Mouse (Mus musculus): ENCODE data around the gene Slc26a11. TPM values are rescaled to one million over a fixed set of nuclear protein-coding genes. Genes with fewer than 3 reads are reported as not detected.

Gene Slc26a11
- total and polyA plus RNA-seq, 3 experiments: 1.4 to 3.3 (median 2.6) TPM

- peaks cover 0 to 3% of the 10 kb centered on the region in 2 experiments; a peak in 3 of 4 replicates for H3K4me1 ChIP-seq (ENCODE audit: control insufficient read depth in 1 of 2, insufficient read depth in 2 of 2)
- TF ChIP-seq ZC3H11A (IDR thresholded peaks at IDR 0.05; ENCODE audit: low read depth, low read length) (peak; percentile 39; the same call in 1 of the 2 replicates), CTCF (conservative IDR thresholded peaks at IDR 0.05 in 1 of 2, IDR thresholded peaks at IDR 0.05 in 1 of 2; ENCODE audit: low read depth in 2 of 2, low read length in 2 of 2) (peak; percentile 87 to 97), SMC3 (IDR thresholded peaks at IDR 0.05; ENCODE audit: low read depth, low read length) (peak; percentile 94), IRF4 (IDR thresholded peaks at IDR 0.05; ENCODE audit: low read depth, low read length) (peak; percentile 35; the same call in 1 of the 2 replicates), MAX (IDR thresholded peaks at IDR 0.05; ENCODE audit: low read length) (peak; percentile 62; the same call in 1 of the 2 replicates), MYC (IDR thresholded peaks at IDR 0.05; ENCODE audit: low read depth, low read length) (0 out of 2 replicates have a peak, but pooled peaks have one; percentile 37), SIN3A (IDR thresholded peaks at IDR 0.05; ENCODE audit: low read length) (no peak), MAZ (IDR thresholded peaks at IDR 0.05; ENCODE audit: low read depth, low read length) (peak; percentile 86; the same call in 1 of the 2 replicates), HCFC1 (IDR thresholded peaks at IDR 0.05; ENCODE audit: low read depth, low read length) (no peak), RAD21 (IDR thresholded peaks at IDR 0.05; ENCODE audit: low read depth, low read length) (peak; percentile 47), BHLHE40 (IDR thresholded peaks at IDR 0.05; ENCODE audit: low read depth, low read length) (peak; percentile 16; the same call in 1 of the 2 replicates), TCF12 (IDR thresholded peaks at IDR 0.05; ENCODE audit: low read depth, low read length) (no peak), ETS1 (conservative IDR thresholded peaks at IDR 0.05; ENCODE audit: low read depth, low read length) (no peak), ZMIZ1 (IDR thresholded peaks at IDR 0.05; ENCODE audit: low read depth, low read length) (no peak), POLR2A (IDR thresholded peaks at IDR 0.05; ENCODE audit: low read depth, low read length) (no peak), USF1 (IDR thresholded peaks at IDR 0.05; ENCODE audit: low read depth, low read length) (no peak), KAT2A (IDR thresholded peaks at IDR 0.05; ENCODE audit: insufficient replicate concordance, low read length) (no peak), PAX5 (IDR thresholded peaks at IDR 0.05; ENCODE audit: low read length) (no peak), NELFE (IDR thresholded peaks at IDR 0.05; ENCODE audit: low read depth, low read length) (peak; percentile 52; the same call in 1 of the 2 replicates)
- no peaks in the 10 kb centered on the region for H3K27me3 ChIP-seq (replicated peaks)
- H3K27ac ChIP-seq (ENCODE audit: insufficient read depth, low read depth): no peak overlapping the region
- dilution Hi-C loops (cut with MboI; ENCODE audit: extremely low pct_ligation_motif_present, extremely low pct_unique_long_range_greater_than_20kb, low sequenced_read_pairs): no loop called here
- H3K9me3 ChIP-seq (replicated peaks; ENCODE audit: low read length): peaks cover 7% of the 10 kb centered on the region
- no peak overlapping the region for H3K4me2 ChIP-seq (ENCODE audit: insufficient read depth, low read depth, poor library complexity, severe bottlenecking)
- peak; percentile 82 for DNase-seq (ENCODE audit: extremely low read depth)
- H3K36me3 ChIP-seq (replicated peaks in 1 of 2; ENCODE audit: control insufficient read depth in 1 of 2, insufficient read depth in 1 of 2, low read length in 1 of 2): peaks cover 15 to 47% of the 10 kb centered on the region in 2 experiments
- in situ Hi-C loops (cut with MboI; ENCODE audit: low pct_ligation_motif_present, low pct_unique_long_range_greater_than_20kb, low sequenced_read_pairs): no loop called here
- no peak overlapping the region for H3K9ac ChIP-seq (ENCODE audit: insufficient read depth, low read depth)
- no peak overlapping the region for H3K4me3 ChIP-seq (replicated peaks in 1 of 3; ENCODE audit: low read depth in 2 of 3, low read length in 2 of 3, poor library complexity in 1 of 3)
- no peaks in the 10 kb centered on the region for H3K79me2 ChIP-seq (replicated peaks; ENCODE audit: control insufficient read depth, extremely low read depth, insufficient read depth, poor library complexity, severe bottlenecking)
Observed at GRCm38 (mm10) chr11:119363534-119364145, 8.3 kb downstream of the Slc26a11 start.

GRCm38 (mm10) chr11:119375425-119375824, 20.1 kb downstream of the Slc26a11 start:
- Histone ChIP-seq H3K4me2 (ENCODE audit: insufficient read depth, low read depth, poor library complexity, severe bottlenecking) (no peak overlapping the region), H3K79me2 (replicated peaks; ENCODE audit: control insufficient read depth, extremely low read depth, insufficient read depth, poor library complexity, severe bottlenecking) (no peaks in the 10 kb centered on the region), H3K27me3 (replicated peaks) (no peaks in the 10 kb centered on the region), H3K4me1 (ENCODE audit: control insufficient read depth in 1 of 2, insufficient read depth in 2 of 2) (peaks cover 14 to 24% of the 10 kb centered on the region in 2 experiments), H3K9me3 (replicated peaks; ENCODE audit: low read length) (peaks cover 8% of the 10 kb centered on the region), H3K4me3 (replicated peaks in 1 of 3; ENCODE audit: low read depth in 2 of 3, low read length in 2 of 3, poor library complexity in 1 of 3) (no peak overlapping the region), H3K27ac (ENCODE audit: insufficient read depth, low read depth) (no peak overlapping the region), H3K9ac (ENCODE audit: insufficient read depth, low read depth) (no peak overlapping the region), H3K36me3 (replicated peaks in 1 of 2; ENCODE audit: control insufficient read depth in 1 of 2, insufficient read depth in 1 of 2, low read length in 1 of 2) (peaks cover 24 to 50% of the 10 kb centered on the region in 2 experiments)
- dilution Hi-C loops (cut with MboI; ENCODE audit: extremely low pct_ligation_motif_present, extremely low pct_unique_long_range_greater_than_20kb, low sequenced_read_pairs) (no loop called here), in situ Hi-C loops (cut with MboI; ENCODE audit: low pct_ligation_motif_present, low pct_unique_long_range_greater_than_20kb, low sequenced_read_pairs) (no loop called here)
- TF ChIP-seq HCFC1 (IDR thresholded peaks at IDR 0.05; ENCODE audit: low read depth, low read length): no peak
- TF ChIP-seq PAX5 (IDR thresholded peaks at IDR 0.05; ENCODE audit: low read length): no peak
- TF ChIP-seq GABPA (IDR thresholded peaks at IDR 0.05; ENCODE audit: insufficient replicate concordance, low read depth, low read length): no peak
- TF ChIP-seq CHD1 (IDR thresholded peaks at IDR 0.05; ENCODE audit: low read depth, low read length): no peak
- TF ChIP-seq EP300 (IDR thresholded peaks at IDR 0.05; ENCODE audit: low read length): no peak
- TF ChIP-seq ZC3H11A (IDR thresholded peaks at IDR 0.05; ENCODE audit: low read depth, low read length): no peak
- no peak for DNase-seq (ENCODE audit: extremely low read depth)

All from CH12.LX (cell line).